Mouse (Mus musculus) forebrain, postnatal 0 days (tissue): ENCODE measurements around the gene Uroc1. TPM values are rescaled to one million over a fixed set of nuclear protein-coding genes. Genes with fewer than 3 reads are reported as not detected.

Source experiments
- ATAC-seq: fragments of 200-750 bp; cut with Nextera tagmentation; 2 replicates; pipeline ENCODE4 v1.8.0; 2017; ENCODE audit warnings: mild to moderate bottlenecking, moderate library complexity
- DNase-seq: peaks from one replicate; pipeline ENCODE4 v3.0.0-alpha.2; 2015
- H3K27ac ChIP-seq: fragments of 300-500 bp; sonication (generic); 2 replicates; pipeline ENCODE4 v1.5.1; 2014; ENCODE audit warnings: low read depth, mild to moderate bottlenecking, antibody characterized with exemption, low read length, moderate library complexity, mixed read lengths
- H3K27me3 ChIP-seq: fragments of 300-500 bp; sonication (generic); 2 replicates; pipeline ENCODE4 v1.6.1; 2014; ENCODE audit warnings: mild to moderate bottlenecking, low read length, mixed read lengths; ENCODE audit not compliant: insufficient read depth
- H3K36me3 ChIP-seq: fragments of 300-500 bp; sonication (generic); 2 replicates; pipeline ENCODE4 v1.6.1; 2014; ENCODE audit warnings: mild to moderate bottlenecking, moderate library complexity; ENCODE audit not compliant: insufficient read depth
- H3K4me1 ChIP-seq: fragments of 300-500 bp; sonication (generic); 2 replicates; pipeline ENCODE4 v1.6.1; 2014; ENCODE audit warnings: antibody characterized with exemption; ENCODE audit not compliant: insufficient read depth
- H3K4me2 ChIP-seq: fragments of 300-500 bp; sonication (generic); 2 replicates; pipeline ENCODE4 v1.6.1; 2014; ENCODE audit warnings: low read depth, mild to moderate bottlenecking, moderate library complexity
- H3K4me3 ChIP-seq: fragments of 300-500 bp; sonication (generic); 2 replicates; pipeline ENCODE4 v1.5.1; 2014; ENCODE audit warnings: low read depth, low read length, mixed read lengths
- H3K9ac ChIP-seq: fragments of 300-500 bp; sonication (generic); 2 replicates; pipeline ENCODE4 v1.6.1; 2014; ENCODE audit warnings: mild to moderate bottlenecking
- H3K9me3 ChIP-seq: fragments of 300-500 bp; sonication (generic); 2 replicates; pipeline ENCODE4 v1.6.1; 2016; ENCODE audit warnings: low read length
- CTCF ChIP-seq: sonication (generic); IDR thresholded peaks from 2 replicates; pipeline ENCODE4 v1.5.1; 2016; ENCODE audit warnings: antibody characterized with exemption, control low read depth, low read depth
- WGBS: fragments of 180-500 bp; shearing (Covaris S2); extraction: QIAGEN DNeasy Blood & Tissue Kit; methylation state at CpG from one replicate; pipeline ENCODE4 v1.1.7; 2014; 5-methylcytosine and 5-hydroxymethylcytosine counted together
- polyA plus RNA-seq: library from polyadenylated mRNA; unstranded; fragments of >200 nt; fragmentation: Nextera tagmentation; extraction: Ambion mirVana; gene quantifications from 2 replicates; pipeline ENCODE4 v1.2.1, GENCODE M21; 2015
- total RNA-seq: library from RNA; depleted of rRNA; stranded (reverse); fragments of >200 nt; gene quantifications from 2 replicates; pipeline ENCODE4 v1.2.3, GENCODE M21; 2014; rRNA removed

Uroc1 gene
- total RNA-seq (not detected in 2 replicates), polyA plus RNA-seq (not detected in 2 replicates)

- ATAC-seq, result no peak
- H3K9ac ChIP-seq, result no peak within 1 kb of the TSS
- H3K36me3 ChIP-seq, result no peaks in the 10 kb centered on the region
- DNase-seq, result no peak
- H3K27me3 ChIP-seq, result no peaks in the 10 kb centered on the region
- 88% methylated on average over 7 of the region's 7 CpGs for WGBS
- H3K4me2 ChIP-seq, result no peak within 1 kb of the TSS
- H3K4me3 ChIP-seq, result no peak within 1 kb of the TSS
- no peak within 1 kb of the TSS for H3K27ac ChIP-seq
- H3K4me1 ChIP-seq, result no peaks in the 10 kb centered on the region
- no peaks in the 10 kb centered on the region for H3K9me3 ChIP-seq
- TF ChIP-seq CTCF, result no peak
Observed at GRCm38 (mm10) chr6:90332561-90333425, at the start of gene Uroc1. Gene Uroc1, plus strand, starts transcription at chr6:90333284.

- Histone ChIP-seq H3K9me3 (no peaks in the 10 kb centered on the region), H3K4me1 (no peaks in the 10 kb centered on the region), H3K27me3 (no peaks in the 10 kb centered on the region), H3K36me3 (no peaks in the 10 kb centered on the region), H3K9ac (no peak overlapping the region), H3K4me3 (no peak overlapping the region), H3K4me2 (no peak overlapping the region), H3K27ac (no peak overlapping the region)
- peak; percentile 46 for TF ChIP-seq CTCF
- ATAC-seq, result no peak
- DNase-seq, result peak; percentile 1
- WGBS, result 57% methylated on average over 12 of the region's 12 CpGs
Observed at GRCm38 (mm10) chr6:90288265-90288664, 44.8 kb upstream of the Uroc1 start.

GRCm38 (mm10) chr6:90300919-90301318 is 32.2 kb upstream of the Uroc1 start, which contains the start of gene BC048671:
Gene BC048671, plus strand, starts transcription at chr6:90301219.
- whole genome bisulfite sequencing, result 95% methylated on average over 1 of the region's 1 CpGs
- ATAC-seq (no peak), DNase-seq (no peak)
- H3K27ac ChIP-seq, result no peak within 1 kb of the TSS
- H3K4me2 ChIP-seq, result no peak within 1 kb of the TSS
- H3K27me3 ChIP-seq, result no peaks in the 10 kb centered on the region
- no peaks in the 10 kb centered on the region for H3K9me3 ChIP-seq
- no peak within 1 kb of the TSS for H3K9ac ChIP-seq
- no peak for TF ChIP-seq CTCF
- no peaks in the 10 kb centered on the region for H3K4me1 ChIP-seq
- H3K4me3 ChIP-seq, result no peak within 1 kb of the TSS
- H3K36me3 ChIP-seq, result no peaks in the 10 kb centered on the region

GRCm38 (mm10) chr6:90306315-90306975 is 26.6 kb upstream of the Uroc1 start:
- 93% methylated on average over 6 of the region's 6 CpGs for WGBS
- Histone ChIP-seq H3K4me1 (no peaks in the 10 kb centered on the region), H3K36me3 (no peaks in the 10 kb centered on the region), H3K4me3 (no peak overlapping the region), H3K4me2 (no peak overlapping the region), H3K27ac (no peak overlapping the region), H3K9me3 (no peaks in the 10 kb centered on the region), H3K27me3 (no peaks in the 10 kb centered on the region), H3K9ac (no peak overlapping the region)
- ATAC-seq (no peak), DNase-seq (no peak)
- TF ChIP-seq CTCF, result no peak

- no peaks in the 10 kb centered on the region for H3K27me3 ChIP-seq
- H3K4me3 ChIP-seq, result no peak overlapping the region
- no peak for DNase-seq
- no peak overlapping the region for H3K27ac ChIP-seq
- no peaks in the 10 kb centered on the region for H3K9me3 ChIP-seq
- H3K9ac ChIP-seq, result no peak overlapping the region
- ATAC-seq, result no peak
- no peaks in the 10 kb centered on the region for H3K36me3 ChIP-seq
- TF ChIP-seq CTCF, result no peak
- H3K4me1 ChIP-seq, result no peaks in the 10 kb centered on the region
- H3K4me2 ChIP-seq, result no peak overlapping the region
- 91% methylated on average over 87 of the region's 87 CpGs for WGBS
Observed at GRCm38 (mm10) chr6:90308839-90309778, 24.0 kb upstream of the Uroc1 start.

GRCm38 (mm10) chr6:90315961-90316360 is 17.1 kb upstream of the Uroc1 start:
- no peaks in the 10 kb centered on the region for H3K27me3 ChIP-seq
- H3K27ac ChIP-seq, result no peak overlapping the region
- H3K9me3 ChIP-seq, result no peaks in the 10 kb centered on the region
- ATAC-seq, result no peak
- H3K36me3 ChIP-seq, result no peaks in the 10 kb centered on the region
- TF ChIP-seq CTCF, result no peak
- no peak overlapping the region for H3K4me3 ChIP-seq
- no peak overlapping the region for H3K9ac ChIP-seq
- no peaks in the 10 kb centered on the region for H3K4me1 ChIP-seq
- DNase-seq, result no peak
- WGBS, result 88% methylated on average over 5 of the region's 5 CpGs
- H3K4me2 ChIP-seq, result no peak overlapping the region
